Mouse (Mus musculus): Measurements from ENCODE around the gene Gm11639.

The Gm11639 gene

DNA sequence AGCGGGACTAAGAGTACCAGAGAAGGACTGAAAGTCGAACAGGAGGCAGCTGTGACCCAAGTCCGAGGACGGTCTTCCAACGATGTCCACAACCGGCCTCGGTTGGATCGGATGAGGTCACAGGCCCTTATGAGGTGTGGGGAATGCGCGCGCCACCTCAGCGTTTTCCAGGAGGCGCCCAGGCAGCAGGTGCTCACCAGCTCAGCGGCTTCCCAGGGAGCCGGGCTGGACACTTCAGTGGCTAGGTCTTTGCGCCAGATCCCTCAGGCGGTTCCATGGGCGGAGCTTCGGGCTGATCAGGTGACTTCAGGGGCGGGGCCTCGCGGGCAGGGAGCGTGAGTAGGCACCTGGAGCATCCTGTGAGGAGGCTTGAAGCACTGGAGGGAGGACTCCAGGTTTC is at the start of gene Gm11639:
Gene Gm11639, plus strand, starts transcription at position 160 of the 400 bp plus-strand sequence.
- 34% methylated on average over 23 of the region's 23 CpGs for WGBS

DNA sequence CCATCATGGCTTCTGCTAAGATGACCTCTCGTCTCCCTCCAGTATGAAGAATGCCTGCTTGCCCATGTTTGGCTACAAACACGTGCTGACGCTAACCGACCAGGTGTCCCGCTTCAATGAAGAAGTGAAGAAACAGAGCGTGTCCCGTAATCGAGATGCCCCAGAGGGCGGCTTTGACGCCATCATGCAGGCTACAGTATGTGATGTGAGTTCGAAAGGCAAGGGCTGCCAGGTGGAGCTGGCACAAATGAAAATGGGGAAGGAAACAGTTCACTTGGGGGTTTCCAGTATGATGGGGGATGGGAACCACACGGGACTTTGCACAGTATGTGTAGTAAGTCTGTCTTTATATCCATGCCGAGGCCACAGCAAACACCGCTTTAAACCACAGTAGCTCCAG is 48.5 kb upstream of the Gm11639 start:
- WGBS, result 95% methylated on average over 14 of the region's 14 CpGs

DNA sequence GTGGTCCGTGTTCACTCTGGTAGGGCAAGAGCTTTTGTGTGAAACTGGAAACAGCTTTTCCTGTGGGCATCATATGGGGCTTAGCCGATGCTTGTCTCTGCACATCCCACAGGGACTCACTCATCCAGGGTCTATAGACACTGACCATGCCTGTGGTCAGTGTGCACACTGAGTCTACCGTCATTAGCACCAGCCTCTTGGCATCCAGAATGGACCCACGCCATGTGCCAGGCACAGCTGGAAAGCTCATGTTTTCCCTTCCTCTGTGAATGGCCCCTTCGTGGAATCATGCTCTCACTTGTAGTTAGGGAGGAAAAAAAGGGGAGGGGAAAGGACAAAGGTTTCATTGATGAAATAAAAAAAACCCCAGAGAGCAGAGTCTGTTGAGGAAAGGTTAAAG is 47.5 kb upstream of the Gm11639 start:
- WGBS, result 60% methylated on average over 5 of the region's 5 CpGs

DNA sequence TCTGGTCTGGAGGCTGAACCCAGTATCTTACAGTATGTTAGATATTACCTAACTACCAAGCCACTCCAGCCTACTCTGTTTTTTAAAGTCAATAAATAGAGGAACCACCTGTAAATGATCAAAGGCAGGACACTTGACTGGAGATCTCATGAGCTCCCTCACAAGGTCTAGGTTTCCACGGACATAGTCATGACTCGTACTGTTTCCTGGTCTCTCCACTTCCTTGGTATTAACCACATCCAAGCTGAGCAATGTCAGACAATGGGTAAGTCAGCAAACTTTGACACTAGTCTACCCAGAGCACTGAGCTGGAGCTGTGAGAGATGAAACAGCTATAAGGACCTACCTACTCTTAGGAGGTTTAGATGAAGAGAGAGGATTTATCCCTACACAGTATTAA is 46.6 kb upstream of the Gm11639 start:
- WGBS, result 67% methylated on average over 2 of the region's 2 CpGs

DNA sequence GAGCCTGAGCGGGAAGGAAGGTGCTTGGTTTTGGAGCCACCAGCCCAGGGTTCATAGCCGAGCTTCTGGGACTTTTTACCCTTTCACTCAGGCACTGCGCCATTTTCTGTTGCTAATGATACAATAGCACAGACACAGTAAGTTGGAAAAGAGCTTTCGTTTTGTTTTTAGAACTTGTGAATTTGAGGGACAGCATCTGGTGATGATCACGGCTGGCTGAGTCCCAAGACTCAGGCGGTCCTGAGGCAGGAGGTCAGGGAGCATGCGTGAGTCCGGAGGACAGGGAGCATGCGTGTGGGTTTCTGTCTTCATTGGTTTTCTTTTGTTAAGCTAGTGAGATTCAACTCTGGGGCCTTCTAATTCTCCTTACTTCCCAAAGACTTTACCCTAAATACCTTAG is 45.9 kb upstream of the Gm11639 start:
- WGBS, result 87% methylated on average over 9 of the region's 9 CpGs

DNA sequence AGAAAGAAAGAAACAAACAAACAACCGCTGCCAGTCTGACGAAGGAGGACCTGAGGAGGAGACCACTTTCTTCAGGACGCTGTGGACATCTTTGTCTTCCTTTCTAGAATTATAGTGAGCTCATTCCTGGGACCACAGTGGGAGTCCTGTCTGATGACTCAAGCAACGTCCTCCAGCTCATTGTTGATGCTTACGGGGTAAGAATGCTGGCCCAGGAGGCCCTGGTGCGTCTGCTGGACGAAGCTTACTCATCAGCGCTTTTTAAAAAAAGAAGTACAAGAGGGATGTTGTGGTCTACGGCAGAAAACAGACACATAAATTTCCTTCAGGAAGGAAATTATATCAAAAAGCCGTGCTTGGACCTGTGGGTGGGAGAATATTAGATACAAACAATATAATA is 44.6 kb upstream of the Gm11639 start:
- 72% methylated on average over 10 of the region's 10 CpGs for WGBS

DNA sequence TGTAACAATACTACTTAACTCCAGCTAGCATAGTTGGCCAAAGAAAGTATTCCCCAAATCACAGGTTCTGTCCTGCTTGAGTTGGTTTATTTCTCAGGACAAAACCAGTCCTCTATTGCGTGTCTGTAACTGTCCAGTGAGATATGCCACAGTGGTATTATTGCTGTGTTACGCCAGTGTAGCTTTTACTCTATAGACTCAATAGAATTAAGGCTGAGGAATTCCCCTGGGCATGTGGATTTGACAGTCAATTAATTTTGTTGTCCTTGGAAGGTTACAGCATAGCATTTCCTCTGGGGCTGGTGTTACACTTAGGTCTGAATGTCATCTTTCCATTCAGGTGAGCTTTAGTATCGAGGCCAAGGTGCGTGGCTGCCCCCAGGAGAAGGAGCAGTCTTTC is 42.3 kb upstream of the Gm11639 start:
- 91% methylated on average over 4 of the region's 4 CpGs for WGBS

DNA sequence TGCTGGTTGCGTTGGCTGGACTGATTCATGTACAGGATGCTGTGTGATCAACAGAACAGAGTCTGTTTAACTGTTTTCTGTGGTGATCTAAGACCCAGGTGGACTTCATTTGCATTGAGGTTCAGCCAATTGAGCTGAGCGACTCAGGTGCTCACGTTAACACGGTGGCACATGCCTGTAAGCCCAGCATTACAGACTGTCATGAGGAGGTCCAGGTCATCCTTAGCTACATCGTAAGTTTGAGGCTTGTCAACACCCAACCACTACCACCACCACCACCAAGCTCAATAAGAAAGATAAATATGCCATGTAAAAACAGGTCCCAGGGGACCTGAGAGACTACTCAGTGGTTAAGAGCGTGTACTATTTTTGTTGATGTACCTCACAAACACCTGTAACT is 40.1 kb upstream of the Gm11639 start:
- WGBS, result 97% methylated on average over 6 of the region's 6 CpGs

DNA sequence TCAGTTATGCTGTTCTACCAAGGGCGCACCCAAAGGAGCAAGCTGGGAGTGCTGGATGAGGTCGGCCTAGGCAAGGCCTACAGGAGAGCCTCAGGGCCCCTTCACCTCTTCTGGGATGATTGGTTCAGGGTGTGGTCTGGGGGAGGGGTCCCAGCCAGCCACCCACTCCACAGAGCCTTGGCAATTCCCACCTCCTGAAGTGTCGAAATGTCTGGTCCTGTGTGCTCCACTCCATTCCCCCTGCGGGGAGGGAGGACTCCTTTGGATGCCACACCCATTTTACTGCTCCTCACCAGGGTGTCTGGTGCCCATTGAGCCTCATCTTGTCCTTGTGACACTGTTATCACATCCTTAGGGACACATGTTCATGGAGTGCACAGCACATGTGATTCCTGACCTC is 39.3 kb upstream of the Gm11639 start:
- 89% methylated on average over 4 of the region's 4 CpGs for WGBS

DNA sequence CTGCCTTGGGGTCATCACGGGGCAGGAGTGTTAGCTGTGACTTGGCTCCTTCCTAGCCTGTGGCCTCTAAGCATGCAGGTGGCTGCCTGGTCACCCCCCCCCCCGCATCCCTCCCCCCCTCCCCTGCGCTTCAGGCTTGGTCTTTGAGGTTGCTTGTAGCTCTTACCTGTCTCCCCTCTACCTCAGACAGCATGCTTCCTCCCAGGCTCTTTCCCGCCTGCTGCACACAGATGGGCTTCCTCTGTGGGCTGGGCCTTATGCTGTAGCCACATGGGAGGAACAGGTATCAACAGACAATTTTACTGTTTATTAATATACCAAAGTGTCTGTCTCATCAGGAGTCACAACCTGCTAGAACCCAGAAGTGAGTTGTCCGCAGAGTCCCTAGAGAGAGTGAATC is 38.9 kb upstream of the Gm11639 start:
- WGBS, result 92% methylated on average over 5 of the region's 5 CpGs

DNA sequence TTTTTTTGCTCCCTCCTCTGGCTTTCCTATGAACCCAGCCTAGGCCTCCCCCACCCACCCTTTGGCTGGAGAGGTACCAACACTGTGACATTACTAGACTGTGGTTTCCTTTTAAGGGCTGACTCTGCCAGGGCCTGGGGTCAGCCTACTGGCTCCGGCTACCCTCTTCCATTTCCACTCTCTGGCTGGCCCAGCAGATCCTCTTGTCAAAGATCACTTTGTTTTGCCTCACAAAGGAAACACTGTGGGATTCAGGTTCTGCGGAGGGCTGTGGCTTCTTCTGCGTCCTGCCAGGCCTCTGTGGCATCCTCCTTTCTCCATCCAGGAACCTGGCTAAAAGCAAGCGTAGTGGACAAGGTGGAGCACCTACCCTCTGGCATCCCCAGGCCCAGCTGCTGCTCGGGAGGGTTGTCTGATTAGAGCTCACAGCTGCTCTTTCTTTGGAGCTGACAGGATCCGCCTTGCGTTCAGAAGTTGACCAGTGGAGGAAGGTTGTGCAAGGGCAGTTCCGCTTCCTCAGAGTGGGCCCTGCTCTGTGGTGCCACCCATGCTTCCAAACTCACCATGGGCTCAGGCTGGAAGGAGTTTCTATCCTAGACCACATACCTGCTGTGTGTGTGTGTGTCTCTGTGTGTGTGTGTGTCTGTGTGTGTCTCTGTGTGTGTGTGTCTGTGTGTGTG is 38.2 kb upstream of the Gm11639 start:
- WGBS, result 77% methylated on average over 8 of the region's 8 CpGs

DNA sequence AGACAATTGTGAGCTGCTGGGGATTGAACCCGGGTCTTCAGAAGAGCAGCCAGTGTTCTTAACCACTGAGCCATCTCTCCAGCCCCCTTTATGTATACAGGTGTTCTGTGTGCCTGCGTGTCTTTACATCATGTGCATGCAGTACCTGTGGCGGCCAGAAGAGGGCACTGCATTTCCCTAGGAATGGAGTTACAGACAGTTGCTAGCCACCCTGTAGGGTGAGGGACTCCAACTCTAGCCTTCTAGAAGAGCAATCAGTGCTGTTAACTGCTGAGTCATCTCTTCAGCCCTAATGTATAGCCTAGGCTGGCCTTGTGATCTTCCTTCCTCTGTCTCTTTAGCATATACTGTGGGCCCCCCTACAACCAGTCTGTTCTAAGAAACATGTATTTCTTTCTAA is 36.9 kb upstream of the Gm11639 start:
- 57% methylated on average over 3 of the region's 3 CpGs for WGBS

DNA sequence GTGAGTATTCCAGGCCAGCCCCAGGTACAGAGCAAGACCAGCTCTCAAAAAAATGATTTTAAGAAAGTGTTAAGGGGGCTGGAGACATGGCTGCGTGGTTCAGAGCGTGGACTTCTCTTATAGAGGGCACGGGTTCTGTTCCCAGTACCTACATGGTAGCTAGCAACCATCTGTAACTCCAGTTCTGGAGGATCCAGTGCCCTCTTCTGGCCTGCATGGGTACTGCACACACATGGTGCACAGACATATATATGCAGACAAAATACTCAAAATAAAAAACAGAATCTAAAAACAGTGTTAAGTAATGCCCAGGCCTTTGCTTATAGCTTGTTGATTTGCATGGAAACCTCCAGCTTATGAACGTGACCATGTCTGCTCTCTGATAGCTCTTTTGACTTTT is 24.9 kb upstream of the Gm11639 start:
- 95% methylated on average over 4 of the region's 4 CpGs for WGBS

DNA sequence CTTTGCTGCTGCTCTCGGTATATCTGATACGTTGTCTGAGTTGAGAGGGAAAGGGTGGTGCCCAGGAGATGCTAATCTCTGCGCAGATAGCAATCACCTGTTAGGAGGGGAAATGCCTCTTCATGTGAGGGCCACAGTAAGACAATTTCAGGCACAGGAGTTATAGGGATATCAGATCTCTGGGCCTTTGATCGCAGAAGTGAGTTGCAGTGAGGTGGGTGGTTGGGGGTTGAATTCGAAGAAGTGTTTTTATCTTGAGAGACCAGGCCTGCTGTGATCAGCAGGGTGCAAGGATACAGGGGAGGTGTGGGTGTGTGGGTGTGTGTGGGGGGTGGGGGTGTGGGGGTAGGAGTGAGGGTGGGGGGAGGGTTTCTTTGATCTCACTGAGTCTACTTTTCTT is 24.4 kb upstream of the Gm11639 start:
- 85% methylated on average over 5 of the region's 5 CpGs for WGBS

DNA sequence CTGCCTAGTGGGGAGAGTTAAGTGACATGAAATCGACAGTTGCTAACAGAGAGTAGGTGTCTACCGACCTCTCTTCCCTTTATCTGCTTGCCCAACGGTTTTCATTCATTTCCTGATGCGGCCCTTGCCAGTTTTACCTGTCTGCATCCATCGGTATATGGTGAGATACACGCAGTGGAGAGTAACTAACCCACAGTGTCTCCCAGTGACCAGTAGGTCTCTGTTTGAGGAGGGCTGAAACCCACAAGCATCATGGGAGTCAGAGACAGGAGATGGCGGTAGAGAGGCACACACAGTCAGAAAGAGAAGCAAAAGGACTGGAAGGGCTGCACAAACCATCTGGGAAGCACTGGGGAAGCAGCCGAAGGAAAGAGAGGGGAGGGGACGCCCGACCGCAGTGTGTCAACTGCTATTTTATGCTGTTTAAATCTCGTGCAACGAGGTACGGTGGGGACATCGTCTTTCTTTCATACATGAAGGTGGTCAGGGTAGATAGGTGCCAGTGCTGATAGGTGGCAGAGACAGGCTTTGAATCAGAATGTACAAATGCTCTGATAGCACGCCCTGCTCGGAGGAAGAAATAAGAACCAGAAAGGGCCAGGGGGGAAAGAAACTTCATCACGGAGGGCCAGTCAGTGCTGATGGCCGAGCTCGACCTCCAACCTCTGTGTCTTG is 23.8 kb upstream of the Gm11639 start:
- 80% methylated on average over 20 of the region's 20 CpGs for WGBS

DNA sequence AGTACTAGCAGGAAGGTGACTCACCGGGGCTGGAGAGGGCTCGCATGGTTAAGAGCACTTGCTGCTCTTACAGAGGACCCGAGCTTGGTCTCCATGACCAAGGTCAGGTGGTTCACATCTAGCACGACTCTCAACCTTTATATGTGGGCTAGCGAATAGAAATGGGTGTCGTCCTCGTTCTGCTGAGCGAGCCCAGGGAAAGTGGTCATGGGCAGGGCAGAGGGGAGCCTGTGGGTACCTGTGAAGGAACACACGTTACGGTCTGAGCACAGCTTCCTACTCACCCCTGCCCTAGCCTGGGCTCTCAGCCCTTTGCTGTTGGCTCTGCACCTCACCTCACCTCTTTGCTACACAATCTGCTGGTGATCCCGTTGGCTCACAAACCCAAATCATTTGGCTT is 22.9 kb upstream of the Gm11639 start:
- WGBS, result 97% methylated on average over 11 of the region's 11 CpGs

DNA sequence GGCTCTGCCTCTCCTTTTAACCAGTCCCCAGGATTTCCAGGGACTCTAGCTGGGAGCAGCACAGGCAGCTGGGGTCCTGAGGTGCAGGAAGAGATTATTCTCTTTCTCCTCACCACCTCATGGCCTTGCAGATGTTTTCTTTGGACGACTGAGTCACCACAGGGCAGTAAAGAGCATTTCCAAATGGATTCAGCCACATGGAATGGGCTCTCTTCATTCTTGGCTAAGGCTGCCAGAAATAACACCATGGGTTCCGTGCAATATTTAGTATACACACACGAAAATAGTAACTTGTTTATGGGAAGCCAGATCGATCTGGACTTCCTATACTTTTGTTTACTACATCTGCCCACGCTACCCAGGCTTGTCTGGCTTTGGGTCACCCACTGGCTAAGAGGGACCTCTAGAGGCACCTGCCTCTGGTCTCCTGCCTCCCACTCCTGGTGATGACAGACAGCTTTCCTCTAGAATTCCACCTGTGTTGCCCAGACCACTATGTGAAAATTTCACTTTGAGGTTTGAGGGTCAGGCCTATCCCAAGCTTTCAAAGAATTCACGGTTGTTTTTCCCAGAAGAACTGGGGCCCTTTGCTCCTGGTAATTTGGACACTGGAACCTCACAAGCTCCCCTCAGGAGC is 22.1 kb upstream of the Gm11639 start:
- WGBS, result 70% methylated on average over 6 of the region's 6 CpGs

DNA sequence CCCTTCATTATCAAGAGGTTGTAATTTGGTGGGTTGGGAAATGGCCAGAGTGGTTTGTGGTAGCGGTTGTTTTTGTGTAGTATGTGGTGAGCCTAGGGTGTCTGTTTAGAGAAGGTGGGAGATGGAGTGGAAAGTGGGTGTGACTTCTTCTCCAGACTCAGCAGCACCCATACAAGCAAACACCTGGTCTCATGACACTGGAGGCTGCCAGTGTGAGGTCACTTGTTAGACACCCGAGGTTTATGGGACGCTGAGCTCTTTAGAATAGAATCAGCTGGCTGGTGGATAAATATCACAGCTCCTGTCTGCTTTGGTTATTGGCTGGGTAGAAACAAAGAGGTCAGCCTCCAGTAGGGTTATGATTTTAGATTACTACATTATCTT is 21.6 kb upstream of the Gm11639 start:
- 80% methylated on average over 3 of the region's 3 CpGs for WGBS

DNA sequence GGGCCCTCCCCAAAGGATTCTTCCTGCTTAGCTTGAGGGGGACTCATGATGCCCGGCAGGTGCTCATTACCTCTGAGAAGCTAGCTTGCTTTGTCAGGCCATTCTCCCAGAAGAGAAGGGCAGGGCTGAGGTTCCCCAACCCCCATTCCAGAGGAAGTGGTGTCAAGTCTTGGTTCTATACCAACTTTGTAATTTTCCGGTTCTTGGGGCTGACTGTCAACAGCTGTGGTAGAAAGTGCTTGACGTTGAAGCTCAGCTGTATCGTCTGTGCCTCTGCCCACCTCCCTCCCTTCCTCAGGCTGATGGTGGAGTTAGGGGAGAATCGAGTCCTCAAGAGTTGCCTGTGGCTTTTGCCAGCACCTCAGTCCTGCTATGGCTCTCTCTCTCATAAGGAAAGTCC is 18.1 kb upstream of the Gm11639 start:
- 54% methylated on average over 5 of the region's 5 CpGs for WGBS

DNA sequence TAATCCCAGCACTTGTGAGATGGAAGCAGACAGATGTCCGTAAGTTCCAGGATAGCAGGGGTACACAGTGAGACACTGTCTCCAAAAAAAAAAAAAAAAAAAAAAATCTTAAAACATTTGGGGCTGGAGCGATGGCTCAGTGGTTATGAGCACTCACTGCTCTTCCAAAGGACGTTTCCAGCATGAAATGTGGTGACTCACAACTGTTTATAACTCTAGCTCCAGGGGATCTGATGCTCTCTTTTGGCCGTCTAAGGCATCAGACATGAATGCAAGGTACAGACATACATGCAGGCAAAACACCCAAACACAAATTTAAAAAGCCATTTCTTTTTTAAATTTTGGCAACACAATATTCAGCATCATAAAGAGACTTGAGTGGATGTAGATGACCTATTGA is 12.1 kb upstream of the Gm11639 start:
- 45% methylated on average over 4 of the region's 4 CpGs for WGBS

DNA sequence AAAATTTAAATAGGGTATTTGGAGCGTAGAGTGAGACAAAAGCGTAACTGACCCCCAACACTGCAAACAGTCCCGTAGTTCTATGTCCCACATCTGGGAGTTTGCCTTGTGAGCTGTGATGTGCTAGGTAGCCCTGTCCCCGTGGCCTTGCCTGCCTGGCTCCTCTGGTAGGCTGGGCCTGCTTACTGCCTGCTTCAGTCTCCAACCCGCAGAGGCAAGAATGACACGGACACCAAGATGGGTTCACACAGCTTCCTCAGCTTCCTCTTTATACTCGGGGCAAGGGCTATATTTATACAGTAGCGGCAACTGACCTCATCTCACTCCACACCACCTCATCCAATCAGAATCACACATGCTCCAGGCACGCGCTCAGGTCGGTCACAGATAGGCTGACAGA is 10.7 kb upstream of the Gm11639 start:
- 92% methylated on average over 11 of the region's 11 CpGs for WGBS

DNA sequence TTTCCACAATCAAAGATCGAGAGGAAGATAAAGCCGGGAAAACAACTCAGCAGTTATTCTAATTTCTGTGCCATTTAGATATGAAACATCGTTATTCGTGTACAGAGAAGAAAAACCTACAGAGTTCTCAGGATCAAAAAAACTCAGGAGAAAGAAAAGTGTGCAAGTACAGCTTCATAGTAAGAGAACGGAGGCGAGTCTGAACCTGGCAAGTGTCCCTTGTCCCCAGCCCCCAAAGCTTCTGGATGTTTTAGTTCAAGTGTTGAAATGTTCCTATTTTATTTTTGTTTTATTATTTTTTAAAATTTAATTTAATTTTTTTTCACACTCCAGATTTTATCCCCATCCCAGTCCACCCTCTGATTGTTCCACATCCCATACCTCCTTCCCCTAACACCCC is 7.7 kb downstream of the Gm11639 start:
- WGBS, result 52% methylated on average over 6 of the region's 6 CpGs

DNA sequence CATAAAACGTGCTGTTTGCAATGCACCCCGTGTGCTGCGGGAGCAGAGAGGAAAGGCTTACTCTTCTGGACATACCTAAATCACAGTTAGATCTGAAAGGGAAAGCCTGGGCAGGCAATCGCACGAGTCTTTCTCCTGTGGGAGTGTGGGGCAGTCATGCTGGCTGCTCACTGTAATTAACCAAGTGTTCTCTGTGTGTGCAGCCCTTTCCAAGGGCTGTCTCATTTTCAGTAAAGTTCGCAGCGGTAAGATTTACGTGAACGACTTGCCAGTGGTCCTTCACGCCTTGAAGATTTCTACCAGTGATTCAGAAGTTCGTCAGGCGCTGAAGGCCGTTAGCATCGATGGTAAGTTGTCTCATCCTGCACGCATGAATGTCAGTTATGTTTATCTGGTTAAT is 18.6 kb downstream of the Gm11639 start:
- WGBS, result 60% methylated on average over 15 of the region's 15 CpGs

Data from cerebral cortex, adult 2 months (tissue).